Mouse (Mus musculus) liver, postnatal 0 days (tissue): ENCODE data around the gene Ap3d1.

Source experiments
- CTCF ChIP-seq: sonication (generic); IDR thresholded peaks from 2 replicates; pipeline ENCODE4 v1.5.1; 2016; ENCODE audit warnings: antibody characterized with exemption, low read depth
- EP300 ChIP-seq: IDR thresholded peaks from 2 replicates; pipeline ENCODE4 v1.6.1; 2016; ENCODE audit warnings: antibody characterized with exemption, low read depth, mild to moderate bottlenecking

- peak; percentile 45; the same call in 1 of the 2 replicates for TF ChIP-seq CTCF
- TF ChIP-seq EP300, result no peak
Observed at GRCm38 (mm10) chr10:80756099-80756498, 14.0 kb upstream of the Ap3d1 start.
